Mouse (Mus musculus) midbrain, embryonic 13.5 days (tissue): ENCODE measurements at regions not wholly inside any gene's neighbourhood (a gene's known extent, or its start where the extent isn't known, plus 50 kb on each side); places are given as distances from the start of the nearest gene placed in this dataset.

Source experiments
- ATAC-seq: fragments of 200-750 bp; cut with Nextera tagmentation; 2 replicates; pipeline ENCODE4 v1.8.0; 2017; ENCODE audit warnings: mild to moderate bottlenecking, moderate TSS enrichment, moderate library complexity
- H3K27ac ChIP-seq: fragments of 300-500 bp; sonication (generic); 2 replicates; pipeline ENCODE4 v1.5.1; 2015; ENCODE audit warnings: inconsistent platforms, mild to moderate bottlenecking, moderate library complexity
- H3K27me3 ChIP-seq: fragments of 300-500 bp; sonication (generic); 2 replicates; pipeline ENCODE4 v1.6.1; 2015; ENCODE audit warnings: mild to moderate bottlenecking, inconsistent platforms
- H3K36me3 ChIP-seq: fragments of 300-500 bp; sonication (generic); 2 replicates; pipeline ENCODE4 v1.6.1; 2015; ENCODE audit warnings: mild to moderate bottlenecking, inconsistent platforms
- H3K4me1 ChIP-seq: fragments of 300-500 bp; sonication (generic); replicated peaks from 2 replicates; pipeline ENCODE4 v1.6.1; 2015; ENCODE audit warnings: inconsistent platforms
- H3K4me2 ChIP-seq: fragments of 300-500 bp; sonication (generic); replicated peaks from 2 replicates; pipeline ENCODE4 v1.6.1; 2015; ENCODE audit warnings: moderate library complexity, mild to moderate bottlenecking, inconsistent platforms
- H3K4me3 ChIP-seq: fragments of 300-500 bp; sonication (generic); replicated peaks from 2 replicates; pipeline ENCODE4 v1.5.1; 2015; ENCODE audit warnings: mild to moderate bottlenecking, inconsistent platforms
- H3K9ac ChIP-seq: fragments of 300-500 bp; sonication (generic); replicated peaks from 2 replicates; pipeline ENCODE4 v1.6.1; 2015; ENCODE audit warnings: mild to moderate bottlenecking, inconsistent platforms
- H3K9me3 ChIP-seq: fragments of 300-500 bp; sonication (generic); 2 replicates; pipeline ENCODE4 v1.6.1; 2016; ENCODE audit warnings: mild to moderate bottlenecking, inconsistent platforms
- WGBS: fragments of 180-500 bp; shearing (Covaris S2); methylation state at CpG from one replicate; pipeline ENCODE4 v1.1.7; 2015; 5-methylcytosine and 5-hydroxymethylcytosine counted together

DNA sequence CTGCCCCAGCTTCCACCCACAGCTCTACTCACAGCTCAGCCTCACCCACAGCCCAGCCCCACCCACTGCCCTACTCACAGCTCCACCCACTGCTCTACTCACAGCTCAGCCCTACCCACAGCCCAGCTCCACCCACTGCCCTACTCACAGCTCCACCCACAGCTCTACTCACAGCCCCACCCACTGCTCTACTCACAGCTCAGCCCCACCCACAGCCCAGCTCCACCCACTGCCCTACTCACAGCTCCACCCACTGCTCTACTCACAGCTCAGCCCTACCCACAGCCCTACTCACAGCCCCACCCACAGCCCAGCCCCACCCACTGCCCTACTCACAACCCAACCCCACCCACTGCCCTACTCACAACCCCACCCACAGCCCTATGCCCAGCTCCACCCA, 56.5 kb upstream of the Phox2b start:
- H3K4me2 ChIP-seq = no peak overlapping the region
- no peak for ATAC-seq
- H3K27me3 ChIP-seq = no peaks in the 10 kb centered on the region
- no peaks in the 10 kb centered on the region for H3K36me3 ChIP-seq
- H3K9me3 ChIP-seq = no peaks in the 10 kb centered on the region
- H3K4me1 ChIP-seq = no peaks in the 10 kb centered on the region
- no peak overlapping the region for H3K27ac ChIP-seq
- no peak overlapping the region for H3K4me3 ChIP-seq
- no peak overlapping the region for H3K9ac ChIP-seq

GRCm38 (mm10) chr5:67156911-67157310, 57.8 kb upstream of the Phox2b start:
- ATAC-seq = no peak
- no peaks in the 10 kb centered on the region for H3K9me3 ChIP-seq
- H3K27ac ChIP-seq = no peak overlapping the region
- no peak overlapping the region for H3K4me3 ChIP-seq
- no peak overlapping the region for H3K4me2 ChIP-seq
- no peaks in the 10 kb centered on the region for H3K36me3 ChIP-seq
- H3K27me3 ChIP-seq = no peaks in the 10 kb centered on the region
- WGBS = 86% methylated on average over 2 of the region's 2 CpGs
- H3K9ac ChIP-seq = no peak overlapping the region
- H3K4me1 ChIP-seq = no peaks in the 10 kb centered on the region

- H3K9ac ChIP-seq = no peak overlapping the region
- H3K27me3 ChIP-seq = no peaks in the 10 kb centered on the region; the same call in 1 of the 2 replicates
- H3K4me1 ChIP-seq = no peaks in the 10 kb centered on the region
- no peaks in the 10 kb centered on the region for H3K36me3 ChIP-seq
- no peak overlapping the region for H3K4me2 ChIP-seq
- H3K4me3 ChIP-seq = no peak overlapping the region
- no peaks in the 10 kb centered on the region for H3K9me3 ChIP-seq
- 68% methylated on average over 6 of the region's 6 CpGs for WGBS
- no peak for ATAC-seq
- H3K27ac ChIP-seq = no peak overlapping the region
These were observed 77.7 kb upstream of the Phox2b start for GRCm38 (mm10) chr5:67176827-67177226.

GRCm38 (mm10) chr5:67179221-67179620, 80.1 kb upstream of the Phox2b start:
- ATAC-seq = no peak
- no peaks in the 10 kb centered on the region for H3K9me3 ChIP-seq
- WGBS = 66% methylated on average over 12 of the region's 12 CpGs
- no peaks in the 10 kb centered on the region; the same call in 1 of the 2 replicates for H3K27me3 ChIP-seq
- no peaks in the 10 kb centered on the region for H3K36me3 ChIP-seq
- no peak overlapping the region for H3K4me3 ChIP-seq
- no peaks in the 10 kb centered on the region for H3K4me1 ChIP-seq
- no peak overlapping the region for H3K9ac ChIP-seq
- no peak overlapping the region for H3K27ac ChIP-seq
- no peak overlapping the region for H3K4me2 ChIP-seq

GRCm38 (mm10) chr5:67189376-67189901, 70.9 kb upstream of the Tmem33 start:
- Histone ChIP-seq H3K4me3 (no peak overlapping the region), H3K4me2 (no peak overlapping the region), H3K27ac (no peak overlapping the region), H3K27me3 (no peaks in the 10 kb centered on the region), H3K36me3 (no peaks in the 10 kb centered on the region), H3K9ac (no peak overlapping the region), H3K9me3 (no peaks in the 10 kb centered on the region), H3K4me1 (no peaks in the 10 kb centered on the region)
- WGBS = 66% methylated on average over 4 of the region's 4 CpGs
- no peak for ATAC-seq

- no peak overlapping the region for H3K9ac ChIP-seq
- no peaks in the 10 kb centered on the region for H3K36me3 ChIP-seq
- H3K4me2 ChIP-seq = no peak overlapping the region
- H3K27ac ChIP-seq = no peak overlapping the region
- H3K4me3 ChIP-seq = no peak overlapping the region
- WGBS = 73% methylated on average over 2 of the region's 2 CpGs
- ATAC-seq = no peak
- H3K27me3 ChIP-seq = no peaks in the 10 kb centered on the region
- H3K9me3 ChIP-seq = no peaks in the 10 kb centered on the region
- no peaks in the 10 kb centered on the region for H3K4me1 ChIP-seq
These were observed 66.3 kb upstream of the Tmem33 start for GRCm38 (mm10) chr5:67194065-67194464.

DNA sequence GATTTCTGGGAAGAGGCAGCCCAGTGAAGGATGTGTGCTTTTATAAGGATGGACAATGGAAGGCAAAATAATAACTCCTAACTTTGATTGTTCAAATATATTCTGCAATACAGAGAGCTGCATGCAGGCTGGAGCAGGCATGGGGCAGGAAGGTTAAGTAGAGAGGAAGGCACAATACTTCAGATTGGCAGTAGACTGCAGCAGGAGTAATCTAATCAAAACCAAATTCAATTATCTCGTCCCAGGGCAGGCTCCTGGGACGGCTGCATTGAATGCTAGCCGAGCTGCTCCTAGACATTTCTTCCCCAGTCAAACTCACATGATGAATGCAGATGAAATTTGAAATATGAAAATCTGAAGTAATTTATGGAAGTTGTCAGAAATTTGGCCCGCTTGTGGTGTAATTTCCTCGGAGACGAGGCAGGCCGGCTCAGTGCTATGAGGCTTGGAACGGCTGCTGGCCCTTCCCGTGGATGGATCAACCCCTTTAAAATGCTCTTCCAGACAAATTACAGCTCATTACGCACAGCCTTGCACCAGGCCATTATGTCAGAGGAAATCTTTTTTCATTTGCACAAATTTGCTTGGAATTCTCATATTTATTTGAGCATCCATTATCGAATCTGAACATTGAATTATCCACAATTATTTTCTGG, 55.2 kb upstream of the Tmem33 start:
- Histone ChIP-seq H3K4me2 (no peak overlapping the region), H3K27ac (no peak overlapping the region), H3K36me3 (no peaks in the 10 kb centered on the region), H3K4me1 (no peaks in the 10 kb centered on the region), H3K9me3 (no peaks in the 10 kb centered on the region), H3K9ac (no peak overlapping the region), H3K4me3 (no peak overlapping the region), H3K27me3 (peaks cover 33% of the 10 kb centered on the region)
- 51% methylated on average over 11 of the region's 11 CpGs for WGBS
- ATAC-seq = peak; percentile 62; the same call in 1 of the 2 replicates
